Mouse (Mus musculus) erythroblast, embryonic 14.5 days (primary cell): ENCODE measurements around the gene Acvr1.

Source experiments
- GATA1 ChIP-seq: IDR thresholded peaks from 2 replicates; pipeline ENCODE4 v1.6.1; 2012; ENCODE audit warnings: low read length, inconsistent platforms, mixed read lengths
- TAL1 ChIP-seq: IDR thresholded peaks from 3 replicates; pipeline ENCODE4 v1.6.1; 2012; ENCODE audit warnings: low read length, inconsistent platforms, mixed read lengths

DNA sequence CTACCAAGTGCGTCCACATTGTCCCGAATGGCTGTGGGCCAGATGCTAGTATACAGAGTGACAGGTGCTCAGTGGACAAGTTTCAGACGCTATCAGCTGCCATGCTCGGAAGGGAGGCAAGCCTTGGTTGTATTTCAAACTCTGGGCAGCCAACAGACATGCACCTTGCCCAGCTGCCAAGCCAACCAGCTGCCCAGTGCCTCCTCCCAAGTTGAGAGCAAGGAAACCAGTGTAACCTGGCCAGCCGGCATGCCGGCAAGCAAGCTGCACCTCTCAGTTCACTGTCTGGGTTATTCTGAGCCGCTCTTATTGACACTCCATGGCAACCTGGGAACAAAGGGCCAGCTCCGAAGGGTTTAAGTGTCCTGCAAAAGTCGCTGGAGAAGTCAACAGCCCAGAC lies 77.7 kb downstream of the Acvr1 start:
- TF ChIP-seq GATA1 (no peak), TAL1 (no peak)
